Mouse (Mus musculus) E14TG2a.4 (cell line): ENCODE results near the gene Dclre1b.
A peak's percentile ranks its signal among the peaks of the same experiment; 100 is the strongest.
"Not testable (repeated sequence)": the region's sequence is repeated elsewhere in the genome, so short reads cannot be mapped to it uniquely, and the experiment has no call there.

Source experiments
- H3K27me3 ChIP-seq: 2 replicates; pipeline ENCODE4 v1.6.1; 2014; ENCODE audit warnings: low read length, control low read depth; ENCODE audit not compliant: insufficient read depth
- H3K36me3 ChIP-seq: 2 replicates; pipeline ENCODE4 v1.6.1; 2014; ENCODE audit warnings: low read length, control low read depth; ENCODE audit not compliant: insufficient read depth
- H3K4me1 ChIP-seq: replicated peaks from 2 replicates; pipeline ENCODE4 v1.6.1; 2014; ENCODE audit warnings: low read depth, low read length, control low read depth
- H3K4me3 ChIP-seq: replicated peaks from 2 replicates; pipeline ENCODE4 v1.5.1; 2014; ENCODE audit warnings: mild to moderate bottlenecking, low read length
- H3K9me3 ChIP-seq: 2 replicates; pipeline ENCODE4 v1.6.1; 2014; ENCODE audit warnings: low read length, control low read depth
- CTCF ChIP-seq: conservative IDR thresholded peaks from 2 replicates; pipeline ENCODE4 v1.5.1; 2014; ENCODE audit warnings: low read length
- NANOG ChIP-seq: IDR thresholded peaks from 2 replicates; pipeline ENCODE4 v1.6.1; 2014; ENCODE audit warnings: borderline replicate concordance, low read length, mixed read lengths
- POU5F1 ChIP-seq: IDR thresholded peaks from 2 replicates; pipeline ENCODE4 v1.6.1; 2014; ENCODE audit warnings: low read length, borderline replicate concordance

The Dclre1b gene

DNA sequence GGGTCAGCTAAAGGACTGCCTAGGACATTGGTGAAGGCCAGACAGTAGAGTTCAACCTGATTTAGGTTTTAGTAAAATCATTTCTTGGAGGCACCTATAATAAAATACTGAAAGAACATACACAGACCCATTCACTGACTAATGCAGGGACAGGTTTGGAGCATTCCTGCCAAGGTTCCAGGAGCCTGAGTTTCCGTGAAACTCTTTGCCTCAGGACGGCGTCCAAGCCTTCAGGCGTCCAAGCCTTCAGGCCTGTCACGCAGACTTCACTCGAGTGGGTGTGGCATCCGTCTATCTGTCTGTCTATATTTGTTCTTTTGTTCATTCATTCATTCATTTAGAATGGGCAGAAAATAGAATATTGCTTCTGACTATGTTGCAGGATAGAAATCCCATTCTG lies 21.9 kb upstream of the Dclre1b start:
- no peaks in the 10 kb centered on the region for H3K9me3 ChIP-seq
- H3K4me1 ChIP-seq: peaks cover 2% of the 10 kb centered on the region; the same call in 1 of the 2 replicates
- H3K36me3 ChIP-seq: no peaks in the 10 kb centered on the region
- H3K27me3 ChIP-seq: no peaks in the 10 kb centered on the region
- TF ChIP-seq CTCF (no peak), NANOG (no peak), POU5F1 (no peak)
- no peak overlapping the region for H3K4me3 ChIP-seq

- H3K9me3 ChIP-seq, H3K27me3 ChIP-seq, H3K36me3 ChIP-seq, H3K4me1 ChIP-seq, H3K4me3 ChIP-seq: not testable (repeated sequence)
Observed at GRCm38 (mm10) chr3:103830681-103831080, 21.4 kb upstream of the Dclre1b start.

- peaks cover 2% of the 10 kb centered on the region; the same call in 1 of the 2 replicates for H3K4me1 ChIP-seq
- H3K27me3 ChIP-seq: no peaks in the 10 kb centered on the region
- H3K4me3 ChIP-seq: no peak overlapping the region
- no peaks in the 10 kb centered on the region for H3K36me3 ChIP-seq
- no peaks in the 10 kb centered on the region for H3K9me3 ChIP-seq
- TF ChIP-seq POU5F1 (no peak), CTCF (no peak)
Observed at GRCm38 (mm10) chr3:103829036-103829435, 19.8 kb upstream of the Dclre1b start.

DNA sequence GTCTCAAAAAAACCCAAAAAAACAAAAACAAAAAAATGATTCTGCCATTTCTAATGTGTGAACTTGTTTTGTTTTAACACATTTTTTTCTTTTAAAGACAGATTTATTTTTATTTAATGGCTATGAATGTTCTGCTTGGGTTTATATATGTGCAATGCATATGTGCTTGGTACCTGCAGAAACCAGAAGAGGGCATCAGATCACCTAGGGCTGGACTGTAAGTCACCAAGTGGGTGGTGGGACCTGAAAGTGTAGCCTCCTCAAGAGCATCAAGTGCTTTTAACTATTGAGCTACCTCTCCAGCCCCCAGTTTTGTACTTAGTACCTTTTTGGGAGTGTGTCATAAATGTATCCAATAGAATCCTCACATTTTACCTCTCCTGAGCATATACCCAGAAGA lies 18.3 kb upstream of the Dclre1b start:
- TF ChIP-seq POU5F1 (no peak), CTCF (no peak), NANOG (no peak)
- Histone ChIP-seq H3K36me3 (peaks cover 8% of the 10 kb centered on the region), H3K4me1 (peaks cover 2% of the 10 kb centered on the region; the same call in 1 of the 2 replicates), H3K9me3 (no peaks in the 10 kb centered on the region), H3K4me3 (no peak overlapping the region), H3K27me3 (no peaks in the 10 kb centered on the region)

- H3K27me3 ChIP-seq: no peaks in the 10 kb centered on the region
- H3K36me3 ChIP-seq: peaks cover 25% of the 10 kb centered on the region
- TF ChIP-seq NANOG (no peak), CTCF (no peak), POU5F1 (no peak)
- no peak overlapping the region for H3K4me3 ChIP-seq
- H3K4me1 ChIP-seq: peaks cover 29% of the 10 kb centered on the region
- H3K9me3 ChIP-seq: no peaks in the 10 kb centered on the region
Observed at GRCm38 (mm10) chr3:103810967-103811366, 1.7 kb upstream of the Dclre1b start.

DNA sequence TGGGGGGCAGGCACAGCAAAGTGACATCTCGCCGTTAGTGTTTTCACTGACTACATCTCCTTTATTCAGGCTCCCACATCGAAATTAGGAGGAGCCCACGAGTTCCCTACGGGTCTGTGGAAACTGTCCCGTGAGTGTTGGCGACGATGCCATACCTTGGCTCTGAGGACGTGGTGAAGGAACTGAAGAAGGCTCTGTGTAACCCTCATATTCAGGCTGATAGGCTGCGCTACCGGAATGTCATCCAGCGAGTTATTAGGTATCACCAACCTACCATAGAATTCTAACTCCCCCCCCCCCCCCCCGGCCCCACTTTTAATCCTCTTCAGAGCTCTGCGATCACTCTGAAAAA lies 531 bp upstream of the Dclre1b start:
- peak overlapping the region; percentile 96 for H3K4me3 ChIP-seq
- TF ChIP-seq POU5F1: no peak
- no peak for TF ChIP-seq NANOG
- no peak for TF ChIP-seq CTCF
- H3K36me3 ChIP-seq: peaks cover 29% of the 10 kb centered on the region
- peaks cover 22% of the 10 kb centered on the region for H3K4me1 ChIP-seq
- no peaks in the 10 kb centered on the region for H3K9me3 ChIP-seq
- no peaks in the 10 kb centered on the region for H3K27me3 ChIP-seq

DNA sequence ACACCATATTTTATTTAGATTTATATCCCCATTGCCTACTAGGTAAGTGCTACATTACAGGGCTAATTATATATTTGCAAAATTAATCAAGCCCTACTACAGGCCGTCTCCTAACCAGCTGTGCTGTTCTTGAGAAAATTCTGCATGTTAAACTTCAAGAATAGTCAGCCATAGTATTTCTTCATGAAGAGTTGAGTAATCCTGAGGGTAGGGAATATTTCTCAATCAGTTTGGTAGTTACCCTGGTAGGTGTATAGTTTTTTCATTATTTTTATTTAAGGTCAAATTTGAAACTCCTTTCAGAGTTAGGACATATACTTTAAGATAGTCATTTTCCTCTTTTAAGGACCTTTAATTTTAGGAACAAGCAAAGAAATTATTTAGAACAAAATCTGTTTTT lies 3.6 kb downstream of the Dclre1b start:
- Histone ChIP-seq H3K27me3 (no peaks in the 10 kb centered on the region), H3K9me3 (no peaks in the 10 kb centered on the region), H3K4me1 (peaks cover 26% of the 10 kb centered on the region), H3K4me3 (no peak overlapping the region), H3K36me3 (peaks cover 61% of the 10 kb centered on the region)
- TF ChIP-seq POU5F1: no peak

- no peaks in the 10 kb centered on the region for H3K9me3 ChIP-seq
- H3K4me1 ChIP-seq: peaks cover 11% of the 10 kb centered on the region
- no peak for TF ChIP-seq CTCF
- no peak for TF ChIP-seq NANOG
- TF ChIP-seq POU5F1: no peak
- no peaks in the 10 kb centered on the region for H3K27me3 ChIP-seq
- H3K4me3 ChIP-seq: no peak overlapping the region
- peaks cover 61% of the 10 kb centered on the region for H3K36me3 ChIP-seq
Observed at GRCm38 (mm10) chr3:103802861-103803260, 6.4 kb downstream of the Dclre1b start.

- no peaks in the 10 kb centered on the region for H3K9me3 ChIP-seq
- no peak overlapping the region for H3K4me3 ChIP-seq
- TF ChIP-seq POU5F1 (no peak), NANOG (no peak), CTCF (no peak)
- peaks cover 52% of the 10 kb centered on the region for H3K36me3 ChIP-seq
- no peaks in the 10 kb centered on the region for H3K27me3 ChIP-seq
- H3K4me1 ChIP-seq: peaks cover 8% of the 10 kb centered on the region
Observed at GRCm38 (mm10) chr3:103801631-103802531, 7.4 kb downstream of the Dclre1b start.
